Mouse (Mus musculus) ovary, postnatal 14 days (tissue): ENCODE results near the gene Mmrn2.
"Not testable (repeated sequence)": the region's sequence is repeated elsewhere in the genome, so short reads cannot be mapped to it uniquely, and the experiment has no call there.

Experiments
- DNase-seq: peaks from one replicate; pipeline ENCODE4 v3.0.0; 2022; ENCODE audit warnings: low spot score

Gene Mmrn2

DNA sequence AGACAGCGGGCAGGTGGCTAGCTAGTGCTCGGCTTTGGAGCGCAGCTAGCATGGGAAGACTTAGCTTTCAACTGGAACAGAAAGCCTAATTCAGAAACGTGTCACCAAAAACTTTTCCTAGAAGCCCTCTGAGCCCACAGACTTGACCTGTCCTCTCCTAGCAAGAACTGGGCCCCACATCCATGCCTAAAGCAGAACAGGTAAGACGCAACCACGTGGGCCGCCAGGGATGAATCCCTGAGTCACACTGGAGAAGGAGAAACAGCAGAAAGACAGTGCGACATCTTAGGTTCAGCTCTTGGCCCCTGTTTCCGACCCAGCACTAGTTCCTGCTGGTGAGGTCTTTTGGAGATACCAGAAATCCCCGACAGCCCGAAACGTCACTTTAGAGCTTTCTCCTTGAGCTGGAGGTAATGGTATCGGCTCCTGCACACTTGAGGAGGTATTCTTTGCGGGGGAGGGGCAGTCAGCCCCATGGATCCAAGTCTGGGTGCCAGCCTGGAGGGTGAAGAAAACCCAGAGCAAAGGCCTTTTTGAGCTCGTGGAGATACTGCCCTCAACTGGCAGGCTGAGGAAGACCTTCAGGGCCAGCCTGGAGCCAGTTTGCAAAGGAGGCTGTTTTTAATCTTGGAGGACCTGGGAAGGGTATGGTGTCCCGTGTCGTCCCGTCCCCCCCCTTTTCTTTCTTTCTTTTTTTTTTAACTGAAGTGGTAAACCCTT is 12.4 kb upstream of the Mmrn2 start:
- DNase-seq, result peak; percentile 48

DNA sequence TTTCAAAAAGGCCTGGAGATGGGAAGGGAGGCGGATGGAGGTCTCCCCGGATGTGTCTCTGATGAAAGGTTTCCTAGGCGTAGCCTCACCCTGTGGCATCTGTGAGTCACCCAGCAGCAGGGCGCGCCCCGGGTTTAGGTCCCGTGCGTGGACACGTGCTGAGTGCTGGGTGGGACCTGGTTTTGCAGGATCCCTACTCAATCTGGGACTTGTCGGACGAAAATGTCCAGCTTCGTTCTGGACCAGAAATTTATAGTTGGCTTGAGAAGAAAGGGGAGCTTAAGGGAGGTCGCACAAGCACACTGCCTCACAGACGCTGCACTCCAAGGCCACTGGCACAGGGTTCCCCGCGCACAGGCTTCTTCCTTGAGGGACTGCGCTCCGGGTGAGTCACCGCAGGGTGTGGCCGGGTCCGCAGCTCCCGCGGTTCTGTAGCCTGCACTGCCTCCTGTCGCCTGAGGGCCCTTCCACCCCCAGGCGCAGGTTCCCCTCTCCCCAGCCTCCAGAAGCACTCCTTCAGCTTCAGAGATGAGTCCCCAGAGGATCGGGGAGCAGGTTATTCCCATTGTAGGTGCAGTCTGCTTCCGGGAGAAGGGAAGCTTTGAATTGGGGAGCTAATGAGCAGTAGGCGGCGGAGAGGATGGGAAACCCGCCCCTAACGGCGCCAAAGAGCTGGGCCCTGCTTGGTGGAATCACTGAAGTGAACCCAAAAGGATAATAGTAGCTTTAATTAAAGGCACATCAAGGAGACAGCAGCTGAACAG is 11.6 kb upstream of the Mmrn2 start:
- DNase-seq, result peak; percentile 37

DNA sequence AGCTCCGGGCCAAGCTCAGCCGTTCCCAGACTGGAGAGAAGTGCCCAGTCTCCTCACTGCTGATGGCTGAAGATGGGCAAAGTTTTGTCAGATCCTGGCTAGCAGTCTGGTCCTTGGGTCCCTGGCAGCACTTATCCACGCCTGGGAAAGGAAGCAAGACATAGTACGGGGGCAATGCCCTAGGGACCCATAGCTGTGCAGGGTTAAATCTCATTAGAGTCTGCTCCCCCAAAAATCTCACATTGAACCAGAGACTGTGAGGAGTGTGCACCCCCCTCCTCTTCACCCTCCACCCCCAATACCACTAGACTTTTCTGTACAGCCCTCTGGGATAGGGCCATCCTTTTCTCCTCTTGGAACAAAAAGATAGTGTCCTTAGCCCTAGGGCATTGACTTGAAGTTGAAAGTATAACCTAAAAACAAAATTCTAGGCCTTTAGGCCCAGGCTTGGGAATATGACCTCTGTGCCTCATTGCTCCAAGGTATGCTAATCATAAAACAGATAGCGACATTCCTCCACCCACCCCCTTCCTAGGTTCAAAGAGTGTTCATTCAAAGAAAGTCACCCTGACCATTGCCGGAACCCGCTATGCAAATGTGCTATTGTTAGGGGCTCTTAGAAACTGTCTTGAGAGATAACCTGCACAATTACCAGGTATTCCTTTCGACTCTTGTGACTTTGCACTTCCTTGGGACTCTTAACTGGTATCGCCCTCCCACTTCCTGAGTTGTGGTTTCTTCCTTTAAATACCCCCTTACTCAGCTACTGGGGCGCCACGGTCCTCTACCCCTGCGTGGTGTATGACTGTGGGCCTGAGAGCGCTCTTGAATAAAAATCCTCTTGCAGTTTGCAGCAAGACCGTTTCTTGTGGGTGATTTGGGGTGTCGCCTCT is 10.8 kb upstream of the Mmrn2 start:
- not testable (repeated sequence) for DNase-seq

DNA sequence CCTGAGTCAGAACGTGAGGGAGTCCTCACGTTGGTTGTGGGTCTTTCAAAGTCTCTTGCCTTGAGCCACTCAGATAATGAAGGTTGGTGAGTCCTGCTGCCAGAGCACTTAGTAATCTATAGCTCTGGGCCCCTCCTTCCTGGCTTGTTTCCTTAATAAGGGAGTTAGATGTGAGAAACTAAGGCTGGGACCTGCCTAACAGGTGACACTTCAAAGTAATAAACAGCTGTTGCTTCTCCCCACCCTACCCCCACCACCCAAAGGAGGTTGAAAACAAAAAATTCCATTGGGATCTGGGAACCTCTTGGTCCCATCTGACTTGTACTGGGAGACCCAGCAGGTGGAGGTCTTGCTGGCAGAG is 10.1 kb upstream of the Mmrn2 start:
- DNase-seq, result no peak

DNA sequence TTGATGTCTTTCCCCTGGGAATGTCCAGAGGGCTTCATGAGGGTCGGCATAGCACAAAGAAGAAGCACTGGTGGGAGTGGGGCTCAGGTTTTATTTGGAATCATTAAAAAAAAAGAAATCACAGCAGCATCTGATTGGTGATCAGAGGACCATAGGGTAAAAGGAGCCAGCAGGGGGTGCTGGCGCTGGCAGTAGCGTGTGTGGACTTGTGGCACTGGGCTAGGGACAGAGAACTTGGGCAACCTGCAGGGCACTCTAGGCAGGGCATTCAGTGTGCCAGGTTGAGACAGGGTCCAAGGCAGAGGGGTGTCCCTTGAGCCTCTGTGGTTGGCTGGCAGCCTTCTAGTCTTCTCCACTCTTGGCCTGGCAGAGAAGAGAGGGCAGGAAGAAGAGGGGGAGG is 5.1 kb upstream of the Mmrn2 start:
- DNase-seq, result no peak

DNA sequence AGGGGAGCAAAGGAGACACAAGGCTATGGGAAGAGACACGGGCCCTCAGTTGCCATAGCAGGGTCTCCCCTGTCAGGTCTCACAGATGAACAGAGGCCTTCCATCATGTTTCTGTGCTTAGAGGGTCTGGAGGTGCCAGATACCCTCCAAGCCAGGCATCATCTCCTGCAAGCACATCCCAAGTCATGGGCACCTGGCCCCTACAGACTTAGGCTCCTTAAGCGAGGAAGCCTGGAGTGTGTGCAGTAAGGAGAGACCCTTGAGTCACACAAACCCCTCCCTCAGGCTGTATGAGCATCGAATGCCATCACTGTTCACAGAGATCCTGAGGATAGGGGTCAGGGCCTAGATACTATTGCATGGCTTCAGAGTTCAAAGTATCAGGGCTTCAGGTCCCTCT is 4.3 kb upstream of the Mmrn2 start:
- DNase-seq, result no peak

DNA sequence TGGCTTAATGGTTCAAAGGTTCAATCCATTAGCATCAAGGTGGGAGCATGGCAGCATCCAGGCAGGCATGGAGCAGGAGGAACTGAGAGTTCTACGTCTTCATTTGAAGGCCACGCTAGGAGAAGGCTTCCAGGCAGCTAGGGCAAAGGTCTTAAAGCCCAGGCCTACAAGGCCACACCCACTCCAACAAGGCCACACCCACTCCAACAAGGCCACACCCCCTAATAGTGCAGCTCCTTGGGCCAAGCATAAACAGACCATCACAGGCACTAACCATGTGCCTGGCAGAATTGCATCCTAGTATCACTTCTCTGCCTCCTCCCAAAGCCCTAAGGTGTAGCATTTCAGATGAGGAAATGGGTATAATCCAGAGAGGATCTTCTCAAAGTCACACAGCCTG is 3.5 kb upstream of the Mmrn2 start:
- DNase-seq, result no peak

DNA sequence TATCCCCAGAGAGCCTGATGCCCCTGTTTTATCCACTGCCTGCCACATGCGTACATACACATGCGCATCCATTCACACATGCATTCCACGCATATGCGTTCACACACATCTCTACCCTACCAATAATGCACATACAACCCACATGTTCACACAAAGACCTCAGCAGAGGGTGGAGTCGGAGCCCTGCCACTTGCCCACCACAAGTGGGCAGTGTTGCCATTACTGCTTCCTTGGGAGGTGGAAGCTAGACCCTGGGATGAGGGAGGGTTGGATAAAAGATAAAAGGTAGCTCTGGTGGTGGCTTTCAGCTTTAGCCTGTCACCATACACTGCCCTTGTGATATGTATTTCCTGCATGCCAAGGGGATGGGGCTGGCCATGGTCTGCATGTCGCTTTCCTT is 2.6 kb upstream of the Mmrn2 start:
- peak; percentile 59 for DNase-seq

DNA sequence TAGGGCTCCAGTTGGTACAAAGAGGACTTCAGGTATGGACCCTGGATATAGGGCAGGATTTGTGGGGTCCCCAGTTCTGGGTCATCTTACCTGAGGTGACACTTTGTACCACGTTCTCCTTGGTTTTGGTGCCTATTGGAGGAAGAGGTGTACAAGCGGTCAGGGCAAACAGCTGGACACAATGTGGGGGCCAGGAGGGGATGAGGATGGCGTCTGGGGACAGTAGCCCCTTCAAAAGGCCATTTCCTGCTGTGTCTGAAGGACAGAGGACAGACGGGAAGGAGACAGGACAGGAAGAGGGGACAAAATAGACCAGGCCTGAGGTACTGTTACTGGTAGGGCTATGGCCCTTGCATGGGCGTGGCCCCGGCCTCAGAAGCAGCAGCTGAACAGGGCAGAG is 1.7 kb upstream of the Mmrn2 start:
- DNase-seq, result no peak

DNA sequence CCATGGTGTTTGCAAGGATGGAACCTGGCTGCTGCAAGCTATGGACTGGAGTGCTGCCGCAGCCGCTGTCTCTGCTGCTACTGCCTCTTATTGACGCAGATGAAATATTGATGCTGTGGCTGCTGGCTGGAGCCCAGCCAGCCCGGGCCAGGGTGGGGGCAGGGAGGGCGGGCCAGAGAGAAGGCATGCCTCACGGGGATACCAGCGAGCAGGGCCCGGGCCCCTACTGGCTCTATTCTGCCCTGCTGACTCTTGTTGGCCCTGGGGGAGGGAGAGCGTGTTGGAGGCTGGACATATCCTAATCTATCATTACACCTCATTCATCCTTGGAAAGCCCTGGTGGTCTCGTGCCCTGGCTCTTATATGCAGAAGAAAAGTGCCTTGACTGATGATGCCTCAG is 688 bp upstream of the Mmrn2 start, which contains the start of gene Sncg:
TSS of gene Sncg (minus strand) at position 213 of the 400 bp plus-strand sequence.
- DNase-seq, result no peak

DNA sequence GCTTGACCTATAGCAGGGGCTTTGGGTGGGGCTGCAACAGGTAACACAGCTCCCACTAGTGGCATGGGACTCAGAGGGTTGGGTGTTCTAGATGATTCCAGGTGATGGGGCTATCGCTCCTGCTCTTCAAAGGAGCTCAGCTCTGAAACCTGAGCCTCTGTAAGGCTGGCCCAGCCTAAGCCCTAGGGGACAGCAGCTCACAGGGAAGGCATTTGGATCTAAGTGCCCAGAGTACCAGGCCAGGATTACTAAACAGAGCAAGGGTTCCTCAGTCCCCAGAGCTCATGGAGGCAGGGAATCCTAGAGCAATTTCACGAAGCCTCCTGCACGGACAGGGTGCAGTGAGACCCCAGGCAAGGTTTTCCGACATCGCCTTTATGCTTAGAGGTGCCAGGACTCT is 676 bp downstream of the Mmrn2 start:
- DNase-seq, result no peak

DNA sequence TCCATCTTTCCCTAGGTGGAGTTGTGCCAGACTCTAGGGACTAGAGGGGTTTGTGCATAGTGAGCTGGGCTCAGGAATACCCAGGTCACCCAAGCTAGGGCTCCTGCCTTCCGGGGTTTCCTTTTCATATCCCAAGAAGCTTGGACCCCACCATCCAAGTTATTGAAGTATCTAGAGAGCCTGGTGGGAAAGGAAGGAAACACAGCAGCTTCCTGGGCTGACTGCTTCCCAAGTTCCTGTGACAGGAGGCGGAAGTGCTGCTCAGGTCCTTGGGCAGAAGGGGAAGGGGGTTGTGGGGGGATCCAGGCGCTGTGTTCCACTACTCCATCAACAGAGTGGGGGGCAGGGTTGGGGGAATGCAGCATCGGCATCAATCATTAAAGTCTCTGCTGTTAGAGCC is 1.9 kb downstream of the Mmrn2 start:
- DNase-seq, result no peak

DNA sequence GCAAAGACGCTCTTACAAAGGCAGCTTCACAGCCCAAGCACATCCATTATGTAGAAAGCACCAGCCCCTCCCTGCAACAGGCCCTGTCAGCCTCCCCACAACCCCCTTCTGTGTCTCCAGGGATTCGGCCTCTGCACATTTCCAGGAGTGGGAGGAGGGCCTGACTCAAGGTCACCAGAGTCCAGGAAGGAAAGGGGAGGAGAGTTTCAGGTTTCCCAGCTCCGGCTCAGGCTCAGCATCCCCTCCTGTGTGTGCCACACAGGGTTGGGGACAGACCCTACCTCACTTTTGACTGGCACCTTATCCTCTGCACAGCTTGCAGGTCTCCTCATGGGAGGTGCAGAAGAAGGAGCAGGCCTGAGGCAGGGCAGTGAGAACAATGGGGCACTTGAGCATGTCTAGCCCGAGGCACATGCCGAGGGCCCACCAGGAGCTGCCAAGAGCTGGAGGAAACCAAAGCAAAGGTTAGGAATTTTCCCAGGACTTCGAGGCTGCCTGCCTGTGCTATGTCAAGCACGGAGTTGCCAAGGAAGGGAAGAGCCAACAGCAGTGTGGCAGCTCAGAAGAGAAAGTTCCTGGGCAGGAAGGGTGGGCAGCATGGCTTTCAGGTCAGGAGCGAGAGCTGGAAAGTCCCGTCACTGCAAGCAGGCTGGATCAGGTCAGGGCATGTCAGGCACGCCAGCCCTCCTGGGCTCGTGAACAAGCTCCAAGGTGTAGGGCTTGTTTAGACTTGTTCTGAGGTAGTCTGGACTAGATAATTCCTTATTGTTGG is 3.5 kb downstream of the Mmrn2 start:
- DNase-seq, result no peak

DNA sequence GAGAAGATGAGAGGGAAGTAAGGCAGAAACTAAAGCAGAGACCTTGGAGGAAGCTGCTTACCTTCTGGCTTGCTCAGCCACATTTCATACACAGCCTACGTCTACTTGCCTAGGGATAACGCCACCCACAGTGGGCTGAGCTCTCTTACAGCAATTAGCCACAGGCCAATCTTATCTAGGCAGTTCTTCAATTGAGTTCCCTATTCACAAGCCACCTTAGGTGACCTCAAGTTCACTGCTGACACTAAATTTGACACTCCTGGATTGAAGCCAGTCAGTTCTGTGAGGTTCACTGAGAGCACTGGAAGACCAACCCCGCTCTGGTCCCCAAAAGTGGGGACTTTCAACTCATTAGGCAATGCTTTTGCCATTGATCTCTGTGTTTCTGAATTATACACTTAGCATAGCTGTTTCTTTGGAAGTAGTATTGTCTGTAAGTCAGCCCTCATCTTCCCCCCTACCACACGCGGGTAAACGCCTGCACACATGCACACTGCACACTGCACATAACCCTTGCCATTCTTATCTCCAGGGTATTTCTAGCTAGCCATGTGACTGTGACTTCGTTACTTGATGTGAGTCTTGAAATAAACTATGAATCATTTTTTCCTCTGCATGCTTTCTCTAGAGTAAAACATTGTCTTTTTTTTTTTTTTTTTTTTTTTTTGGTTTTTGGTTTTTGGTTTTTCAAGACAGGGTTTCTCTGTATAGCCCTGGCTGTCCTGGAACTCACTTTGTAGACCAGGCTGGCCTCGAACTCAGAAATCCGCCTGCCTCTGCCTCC is 7.8 kb downstream of the Mmrn2 start:
- DNase-seq, result no peak

DNA sequence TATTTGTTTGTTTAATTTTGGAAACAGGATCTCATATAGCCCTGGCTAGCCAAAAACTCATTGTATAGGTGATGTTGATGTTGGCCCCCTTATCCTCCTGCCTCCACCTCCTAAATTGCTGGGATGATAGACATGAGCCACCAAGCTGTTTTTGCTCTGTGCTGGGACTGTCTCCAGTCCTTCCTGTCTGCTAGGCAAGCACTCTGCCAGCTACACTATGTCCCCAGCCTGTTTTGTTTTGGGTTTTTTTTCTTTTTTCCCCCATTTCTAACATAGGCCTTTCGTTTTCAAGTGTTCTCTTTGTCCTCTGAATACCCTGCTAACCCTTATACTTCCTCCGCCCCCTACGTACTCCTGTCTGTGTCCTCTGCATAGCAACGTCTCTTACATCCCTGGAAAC is 18.0 kb downstream of the Mmrn2 start:
- DNase-seq, result no peak

DNA sequence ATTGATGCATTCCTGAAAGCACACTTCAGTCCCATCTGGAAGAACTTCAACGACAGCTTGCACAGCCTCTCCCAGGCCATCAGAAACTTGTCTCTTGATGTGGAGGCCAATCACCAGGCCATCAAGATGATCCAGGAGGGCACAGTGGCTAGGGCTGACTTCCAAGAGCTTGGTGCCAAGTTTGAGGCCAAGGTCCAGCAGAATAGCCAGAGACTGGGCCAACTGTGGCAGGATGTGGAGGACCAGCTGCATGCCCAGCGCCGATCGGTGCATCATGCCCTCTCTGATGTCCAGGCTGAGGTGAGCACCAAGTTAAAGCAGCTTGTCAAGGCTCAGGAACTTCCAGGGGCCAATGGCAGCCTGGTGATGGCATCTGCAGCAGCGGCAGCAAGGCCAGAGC is 22.6 kb downstream of the Mmrn2 start:
- no peak for DNase-seq

DNA sequence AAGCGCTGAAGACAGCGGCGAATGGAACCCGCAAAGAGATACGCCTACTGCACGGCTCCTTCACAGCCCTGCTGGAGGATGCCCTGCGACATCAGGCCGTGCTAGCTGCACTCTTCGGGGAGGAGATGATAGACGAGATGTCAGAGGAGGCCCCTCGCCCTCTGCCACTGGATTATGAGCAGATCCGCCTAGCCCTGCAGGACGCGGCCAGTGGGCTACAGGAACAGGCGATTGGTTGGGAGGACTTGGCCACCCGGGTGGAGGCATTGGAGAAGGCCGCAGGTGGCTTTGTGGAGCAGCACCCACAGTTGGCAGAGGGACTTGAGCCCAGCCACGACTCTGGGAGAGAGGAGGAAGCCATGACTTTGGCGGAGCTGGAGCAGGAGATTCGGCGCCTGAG is 23.6 kb downstream of the Mmrn2 start:
- no peak for DNase-seq

DNA sequence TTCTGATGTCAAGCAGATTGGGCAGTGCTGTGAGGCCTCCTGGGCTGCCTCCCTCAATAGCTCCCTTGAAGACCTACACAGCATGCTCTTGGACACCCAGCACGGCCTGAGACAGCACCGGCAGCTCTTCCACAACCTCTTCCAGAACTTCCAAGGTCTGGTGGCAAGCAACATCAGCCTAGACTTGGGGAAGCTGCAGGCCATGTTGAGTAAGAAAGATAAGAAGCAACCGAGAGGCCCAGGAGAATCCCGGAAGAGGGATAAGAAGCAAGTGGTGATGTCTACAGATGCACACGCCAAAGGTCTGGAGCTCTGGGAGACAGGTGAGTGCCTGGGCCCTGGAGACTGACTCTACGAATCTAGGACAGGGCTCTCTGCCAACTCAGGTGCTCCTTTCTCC is 24.0 kb downstream of the Mmrn2 start:
- no peak for DNase-seq

DNA sequence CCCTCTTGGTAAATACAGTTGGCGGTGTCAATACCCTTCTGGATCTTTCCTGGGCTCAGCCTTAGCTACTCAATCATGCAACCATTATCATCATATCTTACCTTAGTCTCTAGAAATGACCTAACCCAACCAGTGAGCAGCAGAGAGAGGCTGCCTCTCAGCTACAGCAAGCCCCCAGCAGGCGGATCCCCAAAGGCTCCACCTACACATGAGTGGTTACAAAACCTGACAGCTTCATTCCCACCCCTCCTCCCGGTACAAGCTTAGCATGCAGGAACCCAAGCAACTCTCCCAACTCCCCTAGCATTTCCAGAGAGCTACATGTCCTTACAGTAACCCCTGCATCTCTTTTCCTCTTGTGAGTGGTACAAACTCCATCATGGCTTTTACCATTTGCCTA is 24.8 kb downstream of the Mmrn2 start:
- no peak for DNase-seq

DNA sequence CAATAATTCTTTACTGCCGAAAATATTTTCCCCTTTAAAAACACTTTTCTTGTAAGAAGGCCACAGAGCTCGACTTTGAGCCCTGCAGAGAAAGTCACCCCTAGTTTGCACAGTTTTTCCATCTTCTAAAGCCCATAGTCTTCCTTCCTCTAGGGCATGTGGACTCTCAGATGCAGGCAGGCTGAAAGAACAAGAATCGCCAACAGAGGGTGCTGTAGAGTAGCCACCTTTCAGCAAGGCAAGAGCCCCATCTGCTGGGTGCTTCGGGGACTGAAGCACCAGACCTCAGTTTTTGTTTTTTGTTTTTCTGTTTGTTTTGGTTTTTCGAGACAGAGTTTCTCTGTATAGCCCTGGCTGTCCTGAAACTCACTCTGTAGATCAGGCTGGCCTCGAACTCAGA is 25.9 kb downstream of the Mmrn2 start:
- peak; percentile 77 for DNase-seq

DNA sequence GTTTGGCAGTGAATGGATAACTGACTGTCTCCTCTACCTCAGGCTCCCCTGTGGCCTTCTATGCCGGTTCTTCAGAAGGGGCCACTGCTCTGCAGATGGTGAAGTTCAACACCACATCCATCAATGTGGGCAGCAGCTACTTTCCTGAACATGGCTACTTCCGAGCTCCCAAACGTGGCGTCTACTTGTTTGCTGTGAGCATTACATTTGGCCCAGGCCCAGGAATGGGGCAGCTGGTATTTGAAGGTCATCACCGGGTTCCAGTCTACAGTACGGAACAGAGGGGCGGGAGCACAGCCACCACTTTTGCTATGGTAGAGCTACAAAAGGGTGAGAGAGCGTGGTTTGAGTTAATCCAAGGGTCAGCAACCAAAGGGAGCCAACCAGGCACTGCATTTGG is 27.6 kb downstream of the Mmrn2 start:
- no peak for DNase-seq
